Mouse (Mus musculus) hindbrain, postnatal 0 days (tissue): ENCODE data around the gene Erg. TPM values are rescaled to one million over a fixed set of nuclear protein-coding genes. Genes with fewer than 3 reads are reported as not detected.
A peak's percentile ranks its signal among the peaks of the same experiment; 100 is the strongest.

Experiments
- ATAC-seq: fragments of 200-750 bp; cut with Nextera tagmentation; 2 replicates; pipeline ENCODE4 v1.8.0; 2017; ENCODE audit warnings: mild to moderate bottlenecking, moderate TSS enrichment, moderate library complexity
- DNase-seq: peaks from one replicate; pipeline ENCODE4 v3.0.0-alpha.2; 2015; ENCODE audit warnings: low spot score
- H3K27ac ChIP-seq: fragments of 300-500 bp; sonication (generic); 2 replicates; pipeline ENCODE4 v1.5.1; 2014; ENCODE audit warnings: mild to moderate bottlenecking
- H3K27me3 ChIP-seq: fragments of 300-500 bp; sonication (generic); 2 replicates; pipeline ENCODE4 v1.6.1; 2014; ENCODE audit warnings: low read length, mixed read lengths; ENCODE audit not compliant: insufficient read depth
- H3K36me3 ChIP-seq: fragments of 300-500 bp; sonication (generic); 2 replicates; pipeline ENCODE4 v1.6.1; 2014; ENCODE audit warnings: low read length, mixed read lengths; ENCODE audit not compliant: insufficient read depth
- H3K4me1 ChIP-seq: fragments of 300-500 bp; sonication (generic); 2 replicates; pipeline ENCODE4 v1.6.1; 2014; ENCODE audit warnings: antibody characterized with exemption, low read length, mixed read lengths; ENCODE audit not compliant: insufficient read depth
- H3K4me2 ChIP-seq: fragments of 300-500 bp; sonication (generic); 2 replicates; pipeline ENCODE4 v1.6.1; 2014; ENCODE audit warnings: low read depth, mild to moderate bottlenecking, low read length, moderate library complexity, mixed read lengths
- H3K4me3 ChIP-seq: fragments of 300-500 bp; sonication (generic); 2 replicates; pipeline ENCODE4 v1.5.1; 2014; ENCODE audit warnings: low read length
- H3K9ac ChIP-seq: fragments of 300-500 bp; sonication (generic); replicated peaks from 2 replicates; pipeline ENCODE4 v1.6.1; 2014; ENCODE audit warnings: mild to moderate bottlenecking, low read length, moderate library complexity, mixed read lengths
- H3K9me3 ChIP-seq: fragments of 300-500 bp; sonication (generic); 2 replicates; pipeline ENCODE4 v1.6.1; 2016; ENCODE audit warnings: low read length, mixed read lengths
- CTCF ChIP-seq: IDR thresholded peaks from 2 replicates; pipeline ENCODE4 v1.5.1; 2016; ENCODE audit warnings: antibody characterized with exemption, control low read depth, low read depth
- WGBS: fragments of 180-500 bp; shearing (Covaris S2); extraction: QIAGEN DNeasy Blood & Tissue Kit; methylation state at CpG from one replicate; pipeline ENCODE4 v1.1.7; 2014; 5-methylcytosine and 5-hydroxymethylcytosine counted together
- polyA plus RNA-seq: library from polyadenylated mRNA; unstranded; fragments of >200 nt; fragmentation: Nextera tagmentation; extraction: Ambion mirVana; gene quantifications from 2 replicates; pipeline ENCODE4 v1.2.1, GENCODE M21; 2015
- total RNA-seq: library from RNA; depleted of rRNA; stranded (reverse); fragments of >200 nt; gene quantifications from 2 replicates; pipeline ENCODE4 v1.2.3, GENCODE M21; 2014; rRNA removed

Erg gene
- 3.8 and 7.0 TPM in 2 replicates for total RNA-seq
- 2.5 TPM in 2 replicates for polyA plus RNA-seq

GRCm38 (mm10) chr16:95586311-95586602 lies at the start of gene Erg:
Gene Erg, minus strand, starts transcription at chr16:95586593.
- no peak for TF ChIP-seq CTCF
- Histone ChIP-seq H3K27me3 (peaks cover 30% of the 10 kb centered on the region; the same call in 1 of the 2 replicates), H3K27ac (no peak within 1 kb of the TSS), H3K4me1 (peaks cover 6% of the 10 kb centered on the region; the same call in 1 of the 2 replicates), H3K36me3 (no peaks in the 10 kb centered on the region), H3K4me3 (peak within 1 kb of the TSS; percentile 41), H3K9ac (0 out of 2 replicates have a peak within 1 kb of the TSS, but pooled peaks have one; percentile 13), H3K9me3 (no peaks in the 10 kb centered on the region), H3K4me2 (peak within 1 kb of the TSS; percentile 61)
- DNase-seq (no peak), ATAC-seq (no peak)
- 13% methylated on average over 5 of the region's 5 CpGs for WGBS

DNA sequence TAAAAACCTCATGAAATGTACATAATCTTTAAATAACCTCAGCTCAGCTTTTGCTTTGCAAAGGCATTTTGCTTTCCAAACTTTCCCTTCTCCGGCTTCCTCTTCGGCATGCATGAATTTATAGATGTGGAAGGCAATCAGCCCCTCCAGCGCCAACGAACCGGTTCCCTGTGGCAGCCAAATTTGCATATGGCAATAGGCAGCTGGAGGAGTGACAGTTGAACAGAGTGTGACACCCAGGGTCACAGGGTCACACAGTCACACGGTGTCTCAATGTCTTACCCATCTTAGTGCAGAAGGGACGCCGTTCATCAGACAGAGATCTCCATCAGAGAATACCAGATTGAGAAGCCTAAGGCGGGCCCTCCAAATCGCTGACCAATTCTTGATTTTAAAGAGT lies 45.4 kb upstream of the Erg start:
- H3K9me3 ChIP-seq: no peaks in the 10 kb centered on the region
- DNase-seq (no peak), ATAC-seq (no peak)
- 48% methylated on average over 10 of the region's 10 CpGs for WGBS
- no peak overlapping the region for H3K27ac ChIP-seq
- H3K36me3 ChIP-seq: no peaks in the 10 kb centered on the region
- H3K4me2 ChIP-seq: no peak overlapping the region
- H3K9ac ChIP-seq: no peak overlapping the region
- no peak for TF ChIP-seq CTCF
- H3K4me1 ChIP-seq: no peaks in the 10 kb centered on the region
- H3K4me3 ChIP-seq: no peak overlapping the region
- H3K27me3 ChIP-seq: no peaks in the 10 kb centered on the region

DNA sequence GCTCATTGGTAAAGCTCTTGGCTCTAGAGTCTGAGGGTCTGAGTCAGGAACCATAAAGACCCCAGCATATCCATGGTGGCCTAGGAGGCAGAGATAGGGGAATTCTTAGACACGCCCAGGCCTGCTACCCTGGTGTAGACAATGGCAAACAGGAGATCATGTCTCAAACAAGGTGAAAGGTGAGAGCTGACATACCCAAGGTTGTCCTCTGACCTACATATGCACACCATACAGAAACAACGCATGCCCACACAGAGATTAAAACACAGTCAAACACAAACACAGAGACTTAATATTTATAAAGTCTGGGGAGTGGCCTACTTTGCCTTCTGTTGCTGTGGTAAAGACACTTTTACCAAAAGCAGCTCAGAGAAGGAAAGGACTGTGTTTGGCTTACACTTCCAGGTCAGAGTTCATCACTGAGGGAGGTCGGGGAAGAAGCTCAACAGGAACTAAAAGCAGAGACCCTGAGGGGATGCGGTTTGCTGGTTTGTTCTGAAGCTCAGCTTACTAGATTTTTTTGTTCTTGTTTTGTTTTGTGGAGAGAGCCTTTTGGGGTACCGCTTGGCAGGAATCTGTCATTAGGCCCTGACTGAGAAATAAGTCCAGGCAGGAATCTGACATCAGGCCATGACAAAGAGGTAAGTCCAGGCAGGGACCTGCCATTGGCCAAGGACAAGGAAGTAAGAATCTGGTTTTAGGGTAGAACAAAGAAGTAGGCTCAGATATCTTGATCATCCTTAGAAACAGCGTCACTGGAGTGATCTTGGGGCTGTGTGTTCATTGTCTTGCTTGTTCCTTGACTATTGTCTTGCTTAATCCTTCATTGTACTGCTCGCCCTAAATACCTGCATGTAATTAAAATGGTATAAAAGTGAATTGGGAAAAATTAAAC lies 37.7 kb upstream of the Erg start:
- Histone ChIP-seq H3K4me1 (no peaks in the 10 kb centered on the region), H3K9ac (no peak overlapping the region), H3K36me3 (no peaks in the 10 kb centered on the region), H3K27me3 (no peaks in the 10 kb centered on the region), H3K4me3 (no peak overlapping the region), H3K9me3 (no peaks in the 10 kb centered on the region), H3K4me2 (no peak overlapping the region), H3K27ac (no peak overlapping the region)
- 67% methylated on average over 7 of the region's 7 CpGs for WGBS
- no peak for TF ChIP-seq CTCF
- DNase-seq (no peak), ATAC-seq (no peak)

DNA sequence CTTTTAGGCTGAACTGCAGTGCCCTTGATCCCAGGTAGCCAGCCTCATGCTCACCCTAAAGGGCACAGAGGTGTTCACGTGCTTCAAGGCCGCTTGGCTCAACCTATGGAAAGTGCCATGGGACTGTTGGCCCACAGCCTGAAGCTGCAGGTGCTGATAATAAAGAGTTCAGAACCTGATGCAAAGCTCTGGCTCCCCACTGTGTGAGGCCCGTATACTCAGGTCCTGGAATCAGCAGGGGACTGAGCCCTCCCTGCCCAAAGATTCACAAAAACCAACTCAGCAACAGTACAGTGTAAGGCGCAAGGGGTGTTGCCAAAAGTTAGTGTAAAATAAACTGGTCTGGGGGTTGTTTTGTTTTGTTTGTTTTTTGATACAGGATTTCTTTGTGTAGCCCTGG lies 36.7 kb upstream of the Erg start:
- Histone ChIP-seq H3K36me3 (no peaks in the 10 kb centered on the region), H3K4me3 (no peak overlapping the region), H3K27ac (no peak overlapping the region), H3K4me1 (no peaks in the 10 kb centered on the region), H3K27me3 (no peaks in the 10 kb centered on the region), H3K9ac (no peak overlapping the region), H3K4me2 (no peak overlapping the region), H3K9me3 (no peaks in the 10 kb centered on the region)
- 69% methylated on average over 4 of the region's 4 CpGs for WGBS
- ATAC-seq (no peak), DNase-seq (no peak)
- no peak for TF ChIP-seq CTCF

DNA sequence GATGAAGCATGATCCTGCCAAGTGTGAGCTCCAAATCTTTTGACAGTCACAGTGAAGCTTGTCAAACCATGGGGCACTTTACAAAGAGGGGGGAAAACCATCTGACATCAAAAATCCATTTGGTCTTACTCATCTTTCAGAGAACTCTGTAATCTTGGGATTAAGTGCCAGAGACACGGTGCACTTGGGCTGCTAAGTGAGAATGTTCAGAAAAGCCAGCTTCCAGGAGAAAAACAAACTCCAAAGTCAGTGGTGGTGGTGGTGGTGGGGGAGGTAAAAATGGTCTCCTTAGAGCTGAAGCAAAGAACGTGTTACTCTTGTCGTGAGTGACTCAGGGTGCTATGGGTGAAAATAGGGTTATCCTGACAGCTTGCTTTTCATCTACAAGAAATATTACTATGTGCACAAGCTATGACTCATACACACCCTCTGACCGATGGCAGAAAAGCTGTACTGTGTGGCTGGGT lies 33.5 kb upstream of the Erg start:
- Histone ChIP-seq H3K36me3 (no peaks in the 10 kb centered on the region), H3K4me1 (no peaks in the 10 kb centered on the region), H3K9ac (no peak overlapping the region), H3K9me3 (no peaks in the 10 kb centered on the region), H3K27ac (no peak overlapping the region), H3K27me3 (no peaks in the 10 kb centered on the region), H3K4me2 (no peak overlapping the region), H3K4me3 (no peak overlapping the region)
- DNase-seq (no peak), ATAC-seq (no peak)
- 77% methylated on average over 4 of the region's 4 CpGs for WGBS
- no peak for TF ChIP-seq CTCF

- DNase-seq (no peak), ATAC-seq (no peak)
- H3K4me1 ChIP-seq: no peaks in the 10 kb centered on the region
- WGBS: 63% methylated on average over 15 of the region's 15 CpGs
- no peaks in the 10 kb centered on the region for H3K27me3 ChIP-seq
- no peak overlapping the region for H3K9ac ChIP-seq
- H3K27ac ChIP-seq: no peak overlapping the region
- H3K9me3 ChIP-seq: no peaks in the 10 kb centered on the region
- no peak overlapping the region for H3K4me3 ChIP-seq
- no peaks in the 10 kb centered on the region for H3K36me3 ChIP-seq
- no peak overlapping the region for H3K4me2 ChIP-seq
- no peak for TF ChIP-seq CTCF
Observed at GRCm38 (mm10) chr16:95618206-95618605, 31.8 kb upstream of the Erg start.

DNA sequence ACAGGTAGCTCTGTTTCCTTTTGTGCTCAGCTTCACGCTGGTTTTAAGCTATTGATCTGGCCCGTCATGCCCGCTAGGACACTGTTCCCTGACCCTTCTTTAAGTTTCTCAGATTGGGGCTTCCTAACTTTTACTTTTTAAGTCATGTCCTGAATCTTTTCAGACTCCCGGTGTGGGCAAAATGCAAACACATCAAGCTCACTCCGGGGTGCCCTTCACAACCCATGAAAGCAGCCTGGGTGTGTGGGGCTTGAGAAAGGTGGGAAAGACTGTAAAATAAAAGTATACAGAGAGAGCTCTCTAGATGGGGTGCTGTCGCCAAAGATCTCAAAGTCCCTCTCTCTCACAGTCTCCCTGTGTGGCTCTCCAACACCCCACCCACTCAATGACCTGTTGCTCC lies 31.3 kb upstream of the Erg start:
- Histone ChIP-seq H3K36me3 (no peaks in the 10 kb centered on the region), H3K4me3 (no peak overlapping the region), H3K4me2 (no peak overlapping the region), H3K27me3 (no peaks in the 10 kb centered on the region), H3K9me3 (no peaks in the 10 kb centered on the region), H3K4me1 (no peaks in the 10 kb centered on the region), H3K27ac (no peak overlapping the region), H3K9ac (no peak overlapping the region)
- DNase-seq (no peak), ATAC-seq (no peak)
- TF ChIP-seq CTCF: no peak
- WGBS: 27% methylated on average over 6 of the region's 6 CpGs
